Mouse (Mus musculus): ENCODE data around the gene S100a1.

The S100a1 gene

DNA sequence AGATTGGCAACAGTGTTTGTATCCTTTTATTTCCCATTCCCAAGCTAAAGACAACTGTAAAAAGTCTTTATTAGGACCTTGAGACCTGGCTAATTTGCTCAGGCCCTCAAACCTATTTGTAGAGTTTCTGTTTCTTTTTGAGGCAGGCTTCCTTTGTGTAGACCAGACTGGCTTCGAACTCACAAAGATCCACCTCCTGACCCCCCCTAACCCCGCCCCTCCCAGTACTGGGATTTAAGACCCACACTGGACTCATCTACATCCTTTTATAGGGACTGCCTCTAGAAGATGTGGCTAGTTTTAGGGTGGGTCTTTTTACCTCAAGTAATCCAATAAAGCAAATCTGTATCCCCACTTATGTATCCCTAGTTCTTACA lies 4.5 kb downstream of the S100a1 start:
- no peak for DNase-seq (ENCODE audit: low read depth, low spot score)

DNA sequence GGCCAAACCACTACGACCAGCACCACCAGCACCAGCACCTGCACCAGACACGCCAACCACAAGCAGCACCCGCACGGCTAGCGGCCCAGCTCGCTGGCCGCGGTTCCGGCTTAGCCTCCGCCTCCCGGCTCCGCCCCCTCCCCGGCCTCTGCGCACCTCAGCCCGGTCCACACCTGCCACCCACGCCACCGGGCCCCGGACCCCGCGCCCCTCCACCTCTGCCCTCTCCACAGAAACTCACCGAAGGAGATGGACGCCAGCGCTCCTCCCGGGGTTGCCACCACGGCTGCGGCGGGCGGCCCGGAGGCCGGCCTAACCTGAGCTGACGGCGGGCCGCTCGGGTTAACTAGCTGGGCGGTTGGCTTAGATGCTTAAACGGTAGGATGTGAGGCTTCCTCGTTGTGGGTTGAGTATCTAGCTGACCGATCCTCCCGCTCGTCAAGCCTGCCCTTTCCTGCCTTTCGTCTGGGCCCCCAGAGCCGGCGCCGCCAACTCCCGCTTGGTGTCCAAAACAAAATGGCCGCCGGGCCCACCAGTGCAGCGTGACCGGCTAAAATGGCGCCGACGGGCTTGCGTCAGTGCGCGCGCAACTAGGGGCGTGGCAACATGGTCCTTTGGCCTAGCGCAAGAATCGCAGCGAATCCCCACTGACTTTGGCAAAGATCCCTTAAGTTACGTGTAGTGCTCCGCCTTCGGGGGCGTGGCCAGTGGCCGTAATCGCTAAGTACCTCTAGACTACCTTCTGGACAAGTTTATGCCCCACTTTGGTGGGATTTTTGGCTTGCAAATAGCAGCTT lies 5.0 kb downstream of the S100a1 start, which contains the start of gene Chtop:
Chtop (minus strand) TSS at position 549 of the 797 bp plus-strand sequence.
- DNase-seq (ENCODE audit: low read depth, low spot score), result peak; percentile 97

DNA sequence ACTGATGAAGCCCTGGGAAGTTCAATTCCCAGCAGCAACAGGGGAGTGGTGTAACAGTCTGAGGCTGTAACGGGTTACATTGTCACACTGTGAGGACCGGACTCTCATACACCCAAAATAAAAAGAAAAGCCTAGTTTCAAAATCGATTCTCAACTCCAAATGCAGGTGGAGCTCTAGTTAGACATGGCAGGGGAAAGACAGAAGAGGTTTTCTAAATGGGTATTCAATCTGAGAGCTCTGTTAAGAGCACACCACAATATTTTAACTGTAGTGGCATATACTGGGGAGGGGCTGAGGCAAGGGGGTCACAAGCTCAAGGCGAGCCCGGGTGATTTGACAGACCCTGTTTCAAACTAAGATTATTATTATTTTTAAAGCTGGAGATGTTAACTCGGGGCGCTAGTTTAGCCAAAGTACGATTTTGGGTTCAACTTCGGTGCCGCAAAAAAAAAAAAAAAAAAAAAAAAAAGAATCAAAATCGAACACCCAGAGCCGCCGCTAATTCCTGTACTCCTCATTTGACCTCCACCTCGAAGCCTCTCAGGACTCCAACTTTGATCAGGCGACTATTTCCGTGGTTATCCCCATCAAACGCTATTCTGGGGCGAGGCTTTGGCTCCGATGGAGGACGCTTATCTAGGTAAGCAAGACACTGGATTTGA lies 5.8 kb downstream of the S100a1 start:
- no peak for DNase-seq (ENCODE audit: low read depth, low spot score)

DNA sequence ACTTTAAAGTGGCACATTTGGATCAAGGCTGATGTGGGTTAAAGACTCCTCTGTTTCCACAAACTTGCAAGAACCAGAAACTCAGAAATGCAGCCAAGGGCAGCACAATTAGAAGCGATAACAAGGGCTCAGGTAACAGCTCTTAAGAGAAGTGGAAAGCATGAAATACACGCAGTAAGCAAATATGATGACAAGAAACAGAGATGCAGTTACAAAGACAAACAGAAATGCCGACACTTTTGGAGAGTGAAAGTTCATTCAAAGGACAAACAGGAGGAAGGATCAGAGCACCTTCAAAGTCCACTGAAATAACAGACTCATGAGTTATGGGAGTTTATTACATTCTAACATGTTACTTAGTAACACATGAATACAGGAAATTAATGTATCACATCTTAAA lies 7.8 kb downstream of the S100a1 start:
- DNase-seq (ENCODE audit: low read depth, low spot score), result no peak

DNA sequence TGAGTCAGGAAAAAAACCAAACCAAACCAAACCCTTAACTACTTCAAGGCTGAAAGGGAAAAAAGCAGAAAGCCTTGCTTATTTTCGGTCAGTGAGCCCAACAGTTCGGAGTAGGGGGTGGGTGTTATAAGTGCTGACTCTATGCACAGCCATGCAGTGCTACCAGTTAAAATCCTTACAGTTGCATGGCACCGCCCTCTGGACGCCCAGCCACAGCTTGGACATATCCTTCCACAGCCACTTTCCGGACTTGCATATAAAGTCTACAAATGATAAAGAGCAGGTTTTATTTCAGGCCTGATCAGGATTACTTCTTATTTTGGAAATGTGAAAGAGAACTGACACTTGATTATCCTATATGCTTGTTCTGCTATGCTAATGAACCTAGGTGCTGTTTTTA lies 9.0 kb downstream of the S100a1 start:
- no peak for DNase-seq (ENCODE audit: low read depth, low spot score)

DNA sequence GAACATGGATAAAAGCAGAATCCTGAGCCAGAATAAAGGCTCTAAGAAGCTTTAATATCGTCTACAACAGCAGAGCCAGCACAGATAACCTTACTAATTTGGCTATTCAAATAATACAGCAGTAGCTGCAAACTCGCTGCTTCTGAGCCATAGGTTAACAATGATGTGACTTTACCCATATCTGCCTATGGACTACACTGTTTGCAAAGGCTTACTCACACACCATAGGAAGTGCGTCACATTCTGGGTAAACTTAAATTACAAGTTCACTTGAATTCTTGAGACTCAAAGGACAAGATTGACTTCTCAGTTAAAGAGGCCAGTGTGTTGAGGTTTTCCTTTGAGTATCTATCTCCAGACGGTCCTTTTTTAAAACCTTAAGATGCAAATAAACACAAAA lies 10.7 kb downstream of the S100a1 start:
- no peak for DNase-seq (ENCODE audit: low read depth, low spot score)

DNA sequence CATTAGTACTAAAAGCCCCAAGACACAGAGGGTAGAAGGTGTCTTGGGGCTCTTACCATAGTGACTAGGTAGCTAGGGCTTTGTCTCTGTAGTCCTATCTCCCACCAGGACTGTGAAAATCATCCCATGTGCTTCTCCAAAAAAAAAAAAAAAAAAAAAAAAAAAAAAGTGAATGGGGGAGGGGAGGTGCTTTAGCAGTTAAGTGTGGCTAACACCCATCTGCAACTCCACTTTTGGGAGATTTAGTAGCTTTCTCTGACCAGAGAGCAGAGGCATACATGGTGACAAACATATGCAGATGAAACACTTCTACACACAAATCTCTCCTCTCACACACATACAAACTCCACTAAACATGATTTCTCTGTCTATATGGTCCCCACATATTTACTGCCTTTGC lies 16.6 kb downstream of the S100a1 start:
- DNase-seq (ENCODE audit: low read depth, low spot score), result no peak

DNA sequence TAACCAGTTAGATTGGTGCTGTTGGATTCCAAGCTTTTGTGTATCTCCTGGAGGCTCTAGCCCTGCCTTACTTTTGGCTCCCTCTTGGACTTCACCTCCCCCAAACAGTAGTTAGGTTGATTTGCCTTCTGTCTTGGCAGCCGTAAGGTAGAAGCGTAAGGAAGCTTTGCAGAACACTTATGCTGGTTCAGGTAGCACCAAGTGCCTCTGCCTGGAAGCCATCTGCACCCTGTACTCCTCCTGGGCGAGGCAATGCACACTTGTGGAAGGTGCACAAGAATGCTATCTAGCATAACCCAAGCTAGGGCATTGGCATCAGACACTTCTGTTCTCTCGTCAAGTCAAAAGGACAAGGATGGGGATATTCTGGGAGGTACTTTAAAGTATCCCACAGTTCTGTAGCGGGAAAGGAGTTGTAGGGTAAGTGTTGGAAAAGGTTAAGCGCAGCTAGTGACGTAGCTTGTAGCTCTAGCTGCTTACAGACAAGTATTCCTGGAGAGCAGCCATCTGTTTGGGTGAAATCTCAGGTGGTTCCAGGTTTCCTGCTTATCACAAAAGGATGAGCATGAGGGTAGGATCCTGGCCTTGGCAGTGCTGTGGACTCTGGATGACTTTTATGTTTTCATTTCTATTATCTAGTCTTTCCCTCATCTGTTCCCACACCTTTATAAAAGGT lies 18.2 kb downstream of the S100a1 start:
- DNase-seq (ENCODE audit: low read depth, low spot score), result no peak

DNA sequence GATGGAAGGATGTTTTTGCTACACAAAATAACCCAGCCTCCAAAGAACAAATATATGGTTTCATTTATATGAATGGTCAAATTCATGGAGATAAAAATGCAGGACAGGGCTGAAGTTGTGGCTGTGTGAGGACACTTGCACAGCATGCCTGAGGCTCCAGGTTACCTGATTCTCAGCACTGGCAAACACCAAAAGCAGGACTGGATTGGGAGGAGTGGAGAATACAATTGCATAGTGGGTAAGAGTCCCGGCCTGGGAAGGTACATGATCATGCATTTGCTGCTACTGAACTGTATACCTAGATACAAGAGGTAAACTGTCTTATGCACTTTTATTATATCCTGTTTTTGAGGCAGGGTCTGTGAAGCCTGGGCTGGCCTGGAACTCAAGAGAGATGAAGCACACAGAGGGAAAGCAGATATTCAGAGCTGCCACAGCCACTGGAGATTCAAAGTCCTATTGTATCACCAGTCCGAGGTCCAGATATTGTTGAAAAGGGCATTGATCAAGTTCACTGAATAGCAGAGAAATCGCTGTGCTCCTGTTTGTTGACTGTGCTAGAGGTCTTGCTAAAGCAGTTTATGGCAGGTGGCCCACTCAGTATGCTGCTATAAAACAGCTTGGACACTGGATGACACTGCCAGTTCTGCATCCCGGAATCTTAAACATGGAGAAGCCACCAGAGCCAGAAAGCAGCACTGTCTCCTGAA lies 20.2 kb downstream of the S100a1 start:
- DNase-seq (ENCODE audit: low read depth, low spot score), result no peak

DNA sequence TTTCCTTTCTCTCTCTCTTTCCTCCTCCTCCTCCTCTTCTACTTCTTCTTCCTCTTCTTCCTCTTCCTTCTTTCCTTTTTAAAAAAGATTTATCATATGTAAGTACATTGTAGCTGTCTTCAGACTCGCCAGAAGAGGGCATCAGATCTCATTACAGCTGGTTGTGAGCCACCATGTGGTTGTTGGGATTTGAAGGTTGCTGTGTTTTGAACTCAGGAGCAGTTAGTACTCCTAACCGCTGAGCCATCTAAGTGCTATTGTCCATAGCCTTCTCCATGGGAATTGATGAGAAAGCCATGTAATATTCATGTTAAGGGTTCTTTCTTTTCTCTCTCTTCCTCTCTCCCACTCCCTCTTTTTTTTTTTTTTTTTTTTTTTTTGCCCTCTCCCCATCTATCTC lies 22.8 kb downstream of the S100a1 start:
- no peak for DNase-seq (ENCODE audit: low read depth, low spot score)

DNA sequence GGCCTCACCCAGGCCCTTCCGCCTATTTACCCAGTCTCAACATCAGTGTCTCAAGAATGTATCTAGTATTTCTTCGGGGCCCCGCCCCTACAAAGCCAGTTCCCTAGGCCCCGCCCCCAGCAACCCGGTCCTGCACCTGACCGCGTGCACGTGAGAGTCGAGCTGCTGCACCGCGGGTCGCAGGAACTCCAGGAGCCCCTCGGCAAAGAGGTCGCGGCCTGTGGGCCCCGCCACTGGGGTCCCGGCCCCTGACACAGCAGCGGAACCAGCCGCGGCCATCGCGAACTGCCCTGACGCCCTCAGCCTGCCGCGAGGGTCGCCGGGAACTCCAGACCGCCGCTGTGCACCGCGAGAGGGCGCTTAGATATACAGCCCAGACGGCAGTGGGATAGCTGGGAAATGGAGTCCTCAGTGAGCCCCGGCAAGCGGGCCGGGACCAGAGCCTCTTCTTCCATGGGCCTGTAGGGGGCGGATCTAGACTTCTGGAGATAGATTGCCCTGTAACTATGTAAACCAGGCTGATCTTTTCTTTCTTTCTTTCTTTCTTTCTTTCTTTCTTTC lies 23.4 kb downstream of the S100a1 start, which contains the start of gene Snapin:
Snapin (minus strand) TSS at position 338 of the 561 bp plus-strand sequence.
- peak; percentile 84 for DNase-seq (ENCODE audit: low read depth, low spot score)

DNA sequence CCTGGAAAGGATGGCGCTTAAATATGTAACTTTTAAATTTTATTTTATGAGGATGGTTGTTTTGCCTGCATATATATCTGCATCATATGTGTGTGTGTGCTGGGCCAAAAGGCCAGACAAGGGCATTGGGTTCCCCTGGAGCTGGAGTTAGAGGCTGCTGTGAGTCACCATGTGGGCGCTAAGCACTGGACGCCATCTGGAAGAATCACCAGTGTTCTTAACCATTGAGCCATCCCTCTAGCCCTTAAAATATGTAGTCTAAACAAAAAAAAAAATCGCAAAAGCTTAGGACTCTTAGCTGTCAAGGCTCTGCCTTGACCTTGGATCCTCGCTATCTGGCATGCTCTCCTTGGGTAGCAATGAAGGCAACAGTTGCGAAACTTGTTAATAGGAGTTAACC lies 25.6 kb downstream of the S100a1 start:
- no peak for DNase-seq (ENCODE audit: low read depth, low spot score)

DNA sequence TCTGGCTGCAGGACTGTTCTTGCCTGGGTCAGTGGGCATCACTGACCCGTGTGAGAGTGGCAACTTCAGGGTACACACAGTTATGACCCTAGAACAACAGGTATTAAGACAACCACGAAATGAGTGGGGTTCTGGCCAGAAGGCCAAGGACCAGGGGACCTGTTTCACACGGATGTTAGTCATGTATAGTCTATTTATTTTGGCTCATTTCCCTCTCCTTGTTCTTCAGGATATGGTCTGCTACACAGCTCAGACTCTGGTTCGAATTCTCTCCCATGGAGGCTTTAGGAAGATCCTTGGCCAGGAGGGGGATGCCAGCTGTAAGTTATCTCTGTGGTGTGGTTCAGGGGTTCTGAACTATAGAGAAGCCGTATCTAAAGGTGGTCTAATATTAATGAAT lies 27.2 kb downstream of the S100a1 start:
- DNase-seq (ENCODE audit: low read depth, low spot score), result no peak

DNA sequence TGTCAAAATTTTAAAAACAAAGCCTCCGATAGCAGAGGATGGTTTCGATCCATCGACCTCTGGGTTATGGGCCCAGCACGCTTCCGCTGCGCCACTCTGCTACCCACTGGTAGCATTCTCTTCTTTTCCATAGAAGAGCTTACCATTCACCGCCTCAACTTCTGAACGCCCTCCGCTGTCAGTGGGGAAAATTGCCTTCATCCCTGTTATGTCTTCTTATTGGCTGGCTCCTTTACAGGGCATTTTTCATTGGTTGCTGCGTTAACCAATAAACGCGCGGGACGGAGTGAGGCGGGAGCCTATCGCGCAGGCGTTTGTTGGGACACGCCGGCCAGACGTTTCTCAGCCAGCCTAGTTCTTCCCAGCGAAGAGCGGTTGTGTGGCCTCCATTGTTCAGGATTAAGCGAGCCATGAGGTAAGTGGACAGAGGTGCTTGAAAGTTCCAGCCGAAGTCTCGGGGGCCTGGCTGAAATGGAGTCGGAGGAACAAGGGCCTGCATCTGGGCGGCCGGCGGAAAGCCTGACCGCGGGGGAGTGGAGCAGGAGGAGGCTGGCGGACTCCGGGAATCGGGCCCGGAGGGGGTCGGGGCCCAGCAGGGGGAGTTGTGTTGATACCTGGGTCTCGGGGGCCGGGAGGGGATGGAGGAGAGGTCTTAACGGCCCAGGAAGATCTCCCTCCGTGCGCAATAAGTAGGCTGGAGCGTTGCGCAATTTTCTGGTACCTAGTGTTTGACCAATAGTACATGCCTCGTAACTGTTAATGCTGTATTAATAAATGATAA lies 38.2 kb downstream of the S100a1 start, which contains the start of gene Ilf2:
Ilf2 (plus strand) TSS at position 296 of the 781 bp plus-strand sequence.
- DNase-seq (ENCODE audit: low read depth, low spot score), result peak; percentile 96

DNA sequence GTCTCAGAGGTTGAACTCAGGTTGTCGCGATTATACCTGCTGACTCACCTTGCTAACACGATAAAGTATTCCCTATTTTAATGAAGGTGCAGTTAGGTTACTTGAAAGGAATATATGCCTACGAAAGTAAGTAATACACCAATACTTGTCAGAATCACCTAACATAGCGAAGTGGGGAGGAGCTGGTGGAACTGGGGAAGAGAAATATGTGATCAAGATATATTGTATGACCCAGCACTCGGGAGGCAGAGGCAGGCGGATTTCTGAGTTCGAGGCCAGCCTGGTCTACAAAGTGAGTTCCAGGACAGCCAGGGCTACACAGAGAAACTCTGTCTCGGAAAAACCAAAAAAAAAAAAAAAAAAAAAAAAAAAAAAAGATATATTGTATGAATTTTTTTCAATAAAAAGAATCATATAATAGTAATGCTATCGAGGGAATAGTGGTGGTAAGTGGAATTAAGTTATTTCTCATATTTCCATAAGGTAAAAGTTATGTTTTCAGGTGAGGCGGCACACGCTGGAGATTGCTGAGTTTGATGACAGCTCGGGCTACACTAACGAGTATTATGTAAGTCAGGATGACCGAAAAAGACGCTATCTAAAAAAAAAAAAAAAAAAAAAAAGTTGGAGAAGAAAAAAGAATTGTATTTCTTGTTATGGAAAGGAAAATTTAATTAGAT lies 38.9 kb downstream of the S100a1 start:
- no peak for DNase-seq (ENCODE audit: low read depth, low spot score)

DNA sequence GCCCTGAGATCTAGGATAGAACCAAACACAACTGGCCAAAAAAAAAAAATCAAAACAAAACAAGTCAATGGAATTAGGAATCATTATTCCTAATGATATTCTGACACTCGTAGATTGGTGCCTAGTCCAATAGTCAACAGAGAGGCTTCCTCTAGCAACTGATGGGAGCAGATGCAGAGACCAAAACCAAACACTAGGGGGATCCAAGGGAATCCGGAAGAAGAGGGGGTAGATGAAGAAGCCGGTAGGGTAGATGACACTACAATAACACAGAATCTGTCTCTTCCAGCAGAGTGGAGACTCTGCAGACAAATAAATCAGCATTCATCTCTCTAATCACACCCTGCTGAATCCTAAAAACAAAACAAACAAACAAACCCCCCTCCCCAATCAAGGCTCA lies 42.0 kb downstream of the S100a1 start:
- DNase-seq (ENCODE audit: low read depth, low spot score), result no peak

DNA sequence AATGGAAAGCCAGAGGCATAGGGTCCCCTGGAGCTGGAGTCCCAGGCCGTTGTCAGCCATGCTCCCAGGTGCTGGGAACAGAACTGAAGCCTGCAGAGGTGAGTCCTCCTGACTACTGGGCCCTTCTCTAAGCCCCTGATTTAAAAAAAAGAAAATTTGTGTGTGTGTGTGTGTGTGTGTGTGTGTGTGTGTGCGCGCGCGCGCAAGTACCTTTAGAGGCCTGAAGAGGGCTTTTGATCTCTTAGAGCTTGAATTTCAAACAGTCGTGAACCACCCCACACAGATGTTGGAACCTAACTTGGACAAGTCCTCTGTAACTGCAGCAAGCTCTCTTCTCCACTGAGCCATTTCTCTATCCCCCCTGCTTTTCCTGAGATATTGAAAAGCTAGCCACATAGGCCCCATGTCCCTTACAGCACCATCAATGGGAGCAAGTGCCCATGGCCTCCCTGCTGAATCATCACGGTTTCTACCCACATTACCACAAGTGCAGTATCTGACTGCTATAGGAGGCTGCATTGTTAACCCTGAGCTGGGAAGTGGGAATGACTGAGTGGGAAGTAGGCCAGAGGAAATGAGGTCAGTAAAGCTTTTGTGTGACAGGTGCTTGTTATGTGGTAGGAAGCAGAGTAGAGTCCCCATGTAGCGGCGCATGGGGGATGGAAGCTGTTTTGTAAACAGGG lies 46.4 kb downstream of the S100a1 start:
- no peak for DNase-seq (ENCODE audit: low read depth, low spot score)

DNA sequence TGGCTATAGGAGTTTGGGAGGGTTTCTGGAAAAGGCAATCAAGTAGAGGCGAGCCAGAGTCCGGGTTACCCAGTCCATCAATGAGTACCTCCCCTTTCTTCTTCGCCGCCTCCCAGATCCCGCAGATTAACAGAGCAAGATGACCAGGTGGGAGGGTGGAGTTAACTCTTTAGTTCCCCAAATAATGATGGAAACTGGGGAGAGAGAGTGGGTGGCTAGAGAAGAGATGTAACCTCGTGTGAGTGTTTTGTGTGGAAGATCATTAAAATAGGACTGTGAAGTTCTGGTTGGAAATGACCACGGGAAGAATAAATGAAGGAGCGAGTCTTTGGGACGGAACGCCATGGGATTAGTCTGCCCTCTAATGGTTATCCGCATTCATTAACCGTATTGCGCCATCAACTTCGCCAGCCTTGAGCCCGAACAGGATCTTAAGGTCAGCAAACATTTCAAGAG lies 47.9 kb downstream of the S100a1 start:
- DNase-seq (ENCODE audit: low read depth, low spot score), result peak; percentile 39

DNA sequence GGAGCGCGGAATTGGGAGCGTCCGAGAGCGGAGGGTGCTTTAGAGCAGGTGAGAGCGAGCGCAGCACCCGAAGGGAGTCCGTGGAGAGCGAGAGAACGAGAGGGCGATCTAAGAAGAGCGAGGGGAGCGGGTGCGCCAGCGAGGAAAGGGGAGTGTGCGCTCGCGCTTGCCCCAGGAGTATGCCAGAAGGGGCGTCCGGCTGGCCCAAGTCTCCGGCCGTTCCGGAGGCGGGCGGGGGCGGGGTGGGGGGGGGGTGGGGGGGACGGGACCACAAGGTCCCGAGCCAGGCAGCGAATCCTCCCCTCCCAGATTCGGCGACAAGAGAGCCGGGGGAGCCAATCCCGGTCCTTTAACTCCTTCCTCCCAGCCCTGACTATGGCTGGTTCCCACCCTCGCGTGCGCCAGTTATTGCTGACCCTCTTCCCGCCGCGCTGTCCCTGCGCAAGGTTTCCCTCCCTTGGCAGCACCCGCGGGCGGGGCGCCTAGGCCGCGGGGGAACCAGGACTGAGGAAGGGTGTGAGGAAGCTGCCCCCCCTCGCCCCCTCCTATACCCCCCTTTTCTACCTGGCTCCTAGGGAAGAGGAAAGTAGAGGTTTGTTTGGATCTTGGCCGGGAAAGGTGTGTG lies 48.4 kb downstream of the S100a1 start, which contains the start of gene Npr1:
Npr1 (minus strand) TSS at position 181 of the 625 bp plus-strand sequence.
- no peak for DNase-seq (ENCODE audit: low read depth, low spot score)
